Mouse (Mus musculus) adrenal gland (tissue): ENCODE data around the gene Hmgn2.
"Not testable (repeated sequence)": the region's sequence is repeated elsewhere in the genome, so short reads cannot be mapped to it uniquely, and the experiment has no call there.

ENCODE experiments used
- intact Hi-C: fragments of 180-260 bp; cut with DNase I; formaldehyde crosslinking; loops from one replicate; pipeline ENCODE4 v1.15.1; 2025

The Hmgn2 gene

GRCm38 (mm10) chr4:133928576-133929277 lies 39.7 kb downstream of the Hmgn2 start:
- intact Hi-C loops: loop anchor here (5.0 kb wide), 1 partner anchor 34 kb away; no protein-coding TSS in a partner anchor

- intact Hi-C loops: loop anchor here (5.0 kb wide), 1 partner anchor 37 kb away; no protein-coding TSS in a partner anchor
Measured at GRCm38 (mm10) chr4:133925204-133925603, 43.2 kb downstream of the Hmgn2 start.

- intact Hi-C loops: no loop called here
Measured at GRCm38 (mm10) chr4:133923743-133924142, 44.7 kb downstream of the Hmgn2 start.

GRCm38 (mm10) chr4:133918093-133918825 lies 50.2 kb downstream of the Hmgn2 start:
- intact Hi-C loops: not testable (repeated sequence)
